Mouse (Mus musculus): ENCODE measurements around the gene Tmem119. TPM values are rescaled to one million over a fixed set of nuclear protein-coding genes. Genes with fewer than 3 reads are reported as not detected.

Gene Tmem119
- total RNA-seq, 2 experiments from 2014 or later: 10.5 to 12.5 TPM

GRCm38 (mm10) chr5:113772450-113772895, 27.8 kb downstream of the Tmem119 start, which contains the start of the genes Sart3 and Iscu:
Gene Sart3, minus strand, starts transcription at chr5:113772510.
Gene Iscu, plus strand, starts transcription at chr5:113772748.
- DNase-seq: peak; percentile 98 to 99
- intact Hi-C loops (cut with DNase I): loop anchor here (2.0 kb wide), 1 partner anchor 182 kb away; no protein-coding TSS in a partner anchor

GRCm38 (mm10) chr5:113771213-113772162, 28.8 kb downstream of the Tmem119 start:
- DNase-seq: peak; percentile 82 to 85
- intact Hi-C loops (cut with DNase I): loop anchor here (2.0 kb wide), 1 partner anchor 183 kb away; no protein-coding TSS in a partner anchor

GRCm38 (mm10) chr5:113768806-113769205, 31.5 kb downstream of the Tmem119 start:
- DNase-seq: no peak
- intact Hi-C loops (cut with DNase I): loop anchor here (2.0 kb wide), 1 partner anchor 32 kb away; no protein-coding TSS in a partner anchor

- DNase-seq: no peak
- intact Hi-C loops (cut with DNase I): no loop called here
Measured at GRCm38 (mm10) chr5:113765641-113766526, 34.4 kb downstream of the Tmem119 start.

GRCm38 (mm10) chr5:113764426-113764825, 35.9 kb downstream of the Tmem119 start:
- intact Hi-C loops (cut with DNase I): no loop called here

GRCm38 (mm10) chr5:113761585-113761984, 38.7 kb downstream of the Tmem119 start:
- intact Hi-C loops (cut with DNase I): no loop called here

More at GRCm38 (mm10) chr5:113764426-113764825, 35.9 kb downstream of the Tmem119 start:
- no peak for DNase-seq

GRCm38 (mm10) chr5:113755347-113756030, 44.8 kb downstream of the Tmem119 start:
- intact Hi-C loops (cut with DNase I): no loop called here
- no peak for DNase-seq

More at GRCm38 (mm10) chr5:113761585-113761984, 38.7 kb downstream of the Tmem119 start:
- DNase-seq: no peak

- intact Hi-C loops (cut with DNase I): no loop called here
- DNase-seq: no peak
Measured at GRCm38 (mm10) chr5:113751521-113752157, 48.7 kb downstream of the Tmem119 start.

- DNase-seq: no peak
- intact Hi-C loops (cut with DNase I): no loop called here
Measured at GRCm38 (mm10) chr5:113748556-113749331, 51.6 kb downstream of the Tmem119 start.

- intact Hi-C loops (cut with DNase I): no loop called here
- DNase-seq: no peak
Measured at GRCm38 (mm10) chr5:113747629-113748028, 52.7 kb downstream of the Tmem119 start.

Other genes starting within 250 kb of the Tmem119 start
- gene Cmklr1, start 150.1 kb downstream of the Tmem119 start, total RNA-seq (2021): 10 to 100 TPM; 23.8 to 25.0 TPM
- not detected for gene 1700069L16Rik, start 75.7 kb downstream of the Tmem119 start, total RNA-seq (2021)
- gene Ficd, start 64.7 kb downstream of the Tmem119 start, total RNA-seq (2021): 1 to 10 TPM; 4.7 to 5.7 TPM
- gene Sart3, start 28.0 kb downstream of the Tmem119 start, total RNA-seq (2021): 10 to 100 TPM; 15.6 to 16.9 TPM
- 100 to 1,000 TPM; 140 to 145 TPM for gene Iscu, start 27.8 kb downstream of the Tmem119 start, total RNA-seq (2021)
- gene Selplg, start 32.1 kb upstream of the Tmem119 start, total RNA-seq (2021): 1 to 10 TPM; 2.3 to 6.4 TPM
- gene Coro1c, start 108.2 kb upstream of the Tmem119 start, total RNA-seq (2021): 10 to 100 TPM; 41.1 to 51.1 TPM
- 10 to 100 TPM; 13.0 to 13.9 TPM for gene Ssh1, start 193.4 kb upstream of the Tmem119 start, total RNA-seq (2021)
- gene Dao, start 203.2 kb upstream of the Tmem119 start, total RNA-seq (2021): not detected